Mouse (Mus musculus): ENCODE data around the gene Lamc1. TPM values are rescaled to one million over a fixed set of nuclear protein-coding genes. Genes with fewer than 3 reads are reported as not detected.

The Lamc1 gene
- total and polyA plus RNA-seq, 2 experiments from 2014 or later = 62.8 to 186 TPM

- H3K4me3 ChIP-seq (ENCODE audit: low read depth, low read length) = no peak overlapping the region
- no peak for TF ChIP-seq EP300 (IDR thresholded peaks at IDR 0.05; ENCODE audit: low read depth)
- no peak for TF ChIP-seq CTCF (IDR thresholded peaks at IDR 0.05; ENCODE audit: low read depth)
- H3K4me2 ChIP-seq (ENCODE audit: low read depth, low read length) = no peak overlapping the region
- WGBS = 71% methylated on average over 6 of the region's 6 CpGs
- DNase-seq (ENCODE audit: low spot score) (no peak), ATAC-seq (ENCODE audit: insufficient read depth, low read depth) (no peak)
- no peaks in the 10 kb centered on the region for H3K27me3 ChIP-seq (ENCODE audit: control insufficient read depth, insufficient read depth, low read length)
- peak overlapping the region; percentile 65 for H3K27ac ChIP-seq (ENCODE audit: low read depth)
- H3K4me1 ChIP-seq (ENCODE audit: control insufficient read depth, insufficient read depth) = peaks cover 63% of the 10 kb centered on the region
- H3K9ac ChIP-seq (replicated peaks; ENCODE audit: low read depth, low read length) = no peak overlapping the region
- 0 out of 2 replicates have a peak, but pooled peaks cover 4% of the 10 kb centered on the region for H3K36me3 ChIP-seq (replicated peaks; ENCODE audit: control insufficient read depth, insufficient read depth, low read length)
- H3K9me3 ChIP-seq (replicated peaks; ENCODE audit: control insufficient read depth, low read length) = no peaks in the 10 kb centered on the region
Observed at GRCm38 (mm10) chr1:153268806-153269309, 63.7 kb downstream of the Lamc1 start.

DNA sequence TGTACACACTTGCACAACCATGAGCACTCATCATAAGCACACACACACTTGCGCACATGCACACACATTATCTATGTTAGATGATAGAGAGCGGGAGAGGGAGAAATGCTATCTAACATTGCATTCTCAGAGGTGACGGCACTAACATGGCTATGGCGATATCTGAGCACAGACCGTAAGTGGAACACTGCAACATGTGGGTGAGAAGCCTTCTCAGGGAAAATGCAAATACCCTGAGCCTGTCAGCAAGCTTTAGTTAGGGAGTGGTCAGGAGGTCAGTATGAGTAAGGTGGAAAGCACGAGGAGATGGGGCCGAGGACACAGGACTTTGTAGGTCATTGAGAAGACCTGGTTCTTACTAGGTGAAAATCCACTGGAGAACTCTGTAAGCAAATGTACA lies 64.3 kb downstream of the Lamc1 start:
- WGBS = 39% methylated on average over 7 of the region's 7 CpGs
- Histone ChIP-seq H3K27ac (ENCODE audit: low read depth) (peak overlapping the region; percentile 65), H3K27me3 (ENCODE audit: control insufficient read depth, insufficient read depth, low read length) (no peaks in the 10 kb centered on the region)

GRCm38 (mm10) chr1:153267730-153268129 lies 64.9 kb downstream of the Lamc1 start:
- peak overlapping the region; percentile 65 for H3K27ac ChIP-seq (ENCODE audit: low read depth)
- H3K4me3 ChIP-seq (ENCODE audit: low read depth, low read length) = no peak overlapping the region
- DNase-seq (ENCODE audit: low spot score) (no peak), ATAC-seq (ENCODE audit: insufficient read depth, low read depth) (no peak)
- H3K4me1 ChIP-seq (ENCODE audit: control insufficient read depth, insufficient read depth) = peaks cover 58% of the 10 kb centered on the region
- no peak overlapping the region for H3K9ac ChIP-seq (replicated peaks; ENCODE audit: low read depth, low read length)
- H3K9me3 ChIP-seq (replicated peaks; ENCODE audit: control insufficient read depth, low read length) = no peaks in the 10 kb centered on the region
- 0 out of 2 replicates have a peak, but pooled peaks cover 4% of the 10 kb centered on the region for H3K36me3 ChIP-seq (replicated peaks; ENCODE audit: control insufficient read depth, insufficient read depth, low read length)
- no peaks in the 10 kb centered on the region for H3K27me3 ChIP-seq (ENCODE audit: control insufficient read depth, insufficient read depth, low read length)
- 90% methylated on average over 7 of the region's 7 CpGs for WGBS
- TF ChIP-seq EP300 (IDR thresholded peaks at IDR 0.05; ENCODE audit: low read depth) = no peak
- TF ChIP-seq CTCF (IDR thresholded peaks at IDR 0.05; ENCODE audit: low read depth) = no peak
- no peak overlapping the region for H3K4me2 ChIP-seq (ENCODE audit: low read depth, low read length)

More for the DNA sequence above, 64.3 kb downstream of the Lamc1 start:
- ATAC-seq (ENCODE audit: insufficient read depth, low read depth) (peak; percentile 53), DNase-seq (ENCODE audit: low spot score) (peak; percentile 53)
- 0 out of 2 replicates have a peak, but pooled peaks cover 4% of the 10 kb centered on the region for H3K36me3 ChIP-seq (replicated peaks; ENCODE audit: control insufficient read depth, insufficient read depth, low read length)
- H3K4me2 ChIP-seq (ENCODE audit: low read depth, low read length) = no peak overlapping the region
- TF ChIP-seq EP300 (IDR thresholded peaks at IDR 0.05; ENCODE audit: low read depth) = no peak
- no peak for TF ChIP-seq CTCF (IDR thresholded peaks at IDR 0.05; ENCODE audit: low read depth)
- no peak overlapping the region for H3K4me3 ChIP-seq (ENCODE audit: low read depth, low read length)
- no peak overlapping the region for H3K9ac ChIP-seq (replicated peaks; ENCODE audit: low read depth, low read length)
- no peaks in the 10 kb centered on the region for H3K9me3 ChIP-seq (replicated peaks; ENCODE audit: control insufficient read depth, low read length)
- peaks cover 58% of the 10 kb centered on the region for H3K4me1 ChIP-seq (ENCODE audit: control insufficient read depth, insufficient read depth)

DNA sequence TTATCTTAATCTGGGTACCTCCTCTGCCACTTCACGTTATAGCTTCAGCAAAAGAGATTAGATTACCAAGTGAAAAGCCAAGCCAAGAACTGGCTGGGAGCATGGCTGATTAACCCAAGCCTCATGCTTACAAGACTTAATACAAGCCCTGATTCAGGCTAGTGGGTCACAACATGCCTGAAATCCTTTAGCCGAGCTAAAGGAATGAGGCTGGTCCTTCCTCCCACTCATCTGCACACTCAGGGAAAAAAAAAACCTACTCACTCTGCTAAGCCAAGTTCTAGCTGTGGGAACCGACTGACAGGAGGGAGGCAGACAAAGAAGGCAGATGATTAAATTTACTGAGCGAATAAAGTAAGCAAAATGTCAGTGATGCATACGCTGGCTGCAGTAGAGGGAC lies 65.7 kb downstream of the Lamc1 start:
- Histone ChIP-seq H3K27ac (ENCODE audit: low read depth) (peak overlapping the region; percentile 65), H3K9me3 (replicated peaks; ENCODE audit: control insufficient read depth, low read length) (no peaks in the 10 kb centered on the region), H3K9ac (replicated peaks; ENCODE audit: low read depth, low read length) (no peak overlapping the region), H3K4me2 (ENCODE audit: low read depth, low read length) (no peak overlapping the region), H3K27me3 (ENCODE audit: control insufficient read depth, insufficient read depth, low read length) (no peaks in the 10 kb centered on the region), H3K4me1 (ENCODE audit: control insufficient read depth, insufficient read depth) (peaks cover 64% of the 10 kb centered on the region), H3K36me3 (replicated peaks; ENCODE audit: control insufficient read depth, insufficient read depth, low read length) (peaks cover 4% of the 10 kb centered on the region), H3K4me3 (ENCODE audit: low read depth, low read length) (no peak overlapping the region)
- ATAC-seq (ENCODE audit: insufficient read depth, low read depth) (no peak), DNase-seq (ENCODE audit: low spot score) (no peak)
- 35% methylated on average over 5 of the region's 5 CpGs for WGBS
- TF ChIP-seq CTCF (IDR thresholded peaks at IDR 0.05; ENCODE audit: low read depth) (no peak), EP300 (IDR thresholded peaks at IDR 0.05; ENCODE audit: low read depth) (no peak)

DNA sequence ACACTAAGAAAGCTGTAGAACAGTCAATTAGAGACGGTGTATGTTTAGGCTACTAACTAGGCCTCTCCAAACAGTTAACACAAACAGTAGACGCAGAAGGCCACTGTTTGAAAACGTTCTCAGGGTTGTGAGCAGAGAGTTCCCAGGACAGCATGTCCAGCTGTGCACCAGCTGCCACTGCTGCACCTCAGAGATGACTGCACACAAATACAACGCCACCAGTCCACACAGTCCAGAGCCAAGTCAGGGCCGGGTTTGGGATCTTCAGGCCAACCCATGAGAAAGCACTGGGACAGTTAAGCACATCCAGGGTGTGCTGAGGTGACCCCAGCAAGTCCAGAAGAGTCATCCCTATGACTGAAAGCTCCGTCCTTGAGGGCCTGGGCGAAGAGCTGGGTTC lies 67.0 kb downstream of the Lamc1 start:
- H3K27me3 ChIP-seq (ENCODE audit: control insufficient read depth, insufficient read depth, low read length) = no peaks in the 10 kb centered on the region
- H3K9ac ChIP-seq (replicated peaks; ENCODE audit: low read depth, low read length) = no peak overlapping the region
- DNase-seq (ENCODE audit: low spot score) = no peak
- ATAC-seq (ENCODE audit: insufficient read depth, low read depth) = peak; percentile 58; the same call in 1 of the 2 replicates
- no peaks in the 10 kb centered on the region for H3K9me3 ChIP-seq (replicated peaks; ENCODE audit: control insufficient read depth, low read length)
- no peak overlapping the region for H3K4me3 ChIP-seq (ENCODE audit: low read depth, low read length)
- H3K4me2 ChIP-seq (ENCODE audit: low read depth, low read length) = no peak overlapping the region
- peaks cover 64% of the 10 kb centered on the region for H3K4me1 ChIP-seq (ENCODE audit: control insufficient read depth, insufficient read depth)
- peaks cover 14% of the 10 kb centered on the region for H3K36me3 ChIP-seq (replicated peaks; ENCODE audit: control insufficient read depth, insufficient read depth, low read length)
- no peak for TF ChIP-seq CTCF (IDR thresholded peaks at IDR 0.05; ENCODE audit: low read depth)
- no peak for TF ChIP-seq EP300 (IDR thresholded peaks at IDR 0.05; ENCODE audit: low read depth)
- H3K27ac ChIP-seq (ENCODE audit: low read depth) = peak overlapping the region; percentile 65
- WGBS = 63% methylated on average over 7 of the region's 7 CpGs

- ATAC-seq (ENCODE audit: insufficient read depth, low read depth) (peak; percentile 47), DNase-seq (ENCODE audit: low spot score) (no peak)
- Histone ChIP-seq H3K4me3 (ENCODE audit: low read depth, low read length) (no peak overlapping the region), H3K36me3 (replicated peaks; ENCODE audit: control insufficient read depth, insufficient read depth, low read length) (peaks cover 16% of the 10 kb centered on the region), H3K27ac (ENCODE audit: low read depth) (peak overlapping the region; percentile 65), H3K4me2 (ENCODE audit: low read depth, low read length) (no peak overlapping the region), H3K4me1 (ENCODE audit: control insufficient read depth, insufficient read depth) (peaks cover 64% of the 10 kb centered on the region), H3K27me3 (ENCODE audit: control insufficient read depth, insufficient read depth, low read length) (no peaks in the 10 kb centered on the region), H3K9me3 (replicated peaks; ENCODE audit: control insufficient read depth, low read length) (no peaks in the 10 kb centered on the region), H3K9ac (replicated peaks; ENCODE audit: low read depth, low read length) (no peak overlapping the region)
- TF ChIP-seq EP300 (IDR thresholded peaks at IDR 0.05; ENCODE audit: low read depth) (no peak), CTCF (IDR thresholded peaks at IDR 0.05; ENCODE audit: low read depth) (no peak)
- 13% methylated on average over 7 of the region's 7 CpGs for WGBS
Observed at GRCm38 (mm10) chr1:153265066-153265465, 67.5 kb downstream of the Lamc1 start.
